Mouse (Mus musculus) midbrain, postnatal 0 days (tissue): ENCODE results near the gene Slx4ip. TPM values are rescaled to one million over a fixed set of nuclear protein-coding genes. Genes with fewer than 3 reads are reported as not detected.

Experiments
- ATAC-seq: fragments of 200-750 bp; cut with Nextera tagmentation; 2 replicates; pipeline ENCODE4 v1.8.0; 2017; ENCODE audit warnings: moderate number of reproducible peaks, mild to moderate bottlenecking, moderate TSS enrichment, moderate library complexity; ENCODE audit not compliant: low FRiP score
- DNase-seq: peaks from one replicate; pipeline ENCODE4 v3.0.0-alpha.2; 2015; ENCODE audit warnings: low spot score
- H3K27ac ChIP-seq: fragments of 300-500 bp; sonication (generic); 2 replicates; pipeline ENCODE4 v1.5.1; 2014; ENCODE audit warnings: low read depth, mild to moderate bottlenecking, low read length, mixed read lengths
- H3K27me3 ChIP-seq: fragments of 300-500 bp; sonication (generic); 2 replicates; pipeline ENCODE4 v1.6.1; 2014; ENCODE audit warnings: low read length, control low read depth, mixed read lengths; ENCODE audit not compliant: insufficient read depth
- H3K36me3 ChIP-seq: fragments of 300-500 bp; sonication (generic); 2 replicates; pipeline ENCODE4 v1.6.1; 2014; ENCODE audit warnings: low read length, control low read depth, mixed read lengths; ENCODE audit not compliant: insufficient read depth
- H3K4me1 ChIP-seq: fragments of 300-500 bp; sonication (generic); 2 replicates; pipeline ENCODE4 v1.6.1; 2014; ENCODE audit warnings: mild to moderate bottlenecking, control low read depth, antibody characterized with exemption, low read length, mixed read lengths; ENCODE audit not compliant: insufficient read depth
- H3K4me2 ChIP-seq: fragments of 300-500 bp; sonication (generic); 2 replicates; pipeline ENCODE4 v1.6.1; 2014; ENCODE audit warnings: low read depth, mild to moderate bottlenecking, low read length, mixed read lengths; ENCODE audit not compliant: poor library complexity, severe bottlenecking
- H3K4me3 ChIP-seq: fragments of 300-500 bp; sonication (generic); 2 replicates; pipeline ENCODE4 v1.5.1; 2014; ENCODE audit warnings: low read depth, mild to moderate bottlenecking, low read length, moderate library complexity
- H3K9ac ChIP-seq: fragments of 300-500 bp; sonication (generic); replicated peaks from 2 replicates; pipeline ENCODE4 v1.6.1; 2014; ENCODE audit warnings: mild to moderate bottlenecking, low read length, moderate library complexity, mixed read lengths; ENCODE audit not compliant: poor library complexity, severe bottlenecking
- H3K9me3 ChIP-seq: fragments of 300-500 bp; sonication (generic); 2 replicates; pipeline ENCODE4 v1.6.1; 2016; ENCODE audit warnings: low read length, control low read depth
- CTCF ChIP-seq: IDR thresholded peaks from 2 replicates; pipeline ENCODE4 v1.5.1; 2016; ENCODE audit warnings: antibody characterized with exemption, mild to moderate bottlenecking
- WGBS: fragments of 180-500 bp; shearing (Covaris S2); extraction: QIAGEN DNeasy Blood & Tissue Kit; methylation state at CpG from one replicate; pipeline ENCODE4 v1.1.7; 2014; 5-methylcytosine and 5-hydroxymethylcytosine counted together
- polyA plus RNA-seq: library from polyadenylated mRNA; unstranded; fragments of >200 nt; fragmentation: Nextera tagmentation; extraction: Ambion mirVana; gene quantifications from 2 replicates; pipeline ENCODE4 v1.2.1, GENCODE M21; 2015
- total RNA-seq: library from RNA; depleted of rRNA; stranded (reverse); fragments of >200 nt; gene quantifications from 2 replicates; pipeline ENCODE4 v1.2.3, GENCODE M21; 2014; rRNA removed

Gene Slx4ip
- total and polyA plus RNA-seq, 2 experiments from 2014 or later = 8.5 to 9.7 TPM

DNA sequence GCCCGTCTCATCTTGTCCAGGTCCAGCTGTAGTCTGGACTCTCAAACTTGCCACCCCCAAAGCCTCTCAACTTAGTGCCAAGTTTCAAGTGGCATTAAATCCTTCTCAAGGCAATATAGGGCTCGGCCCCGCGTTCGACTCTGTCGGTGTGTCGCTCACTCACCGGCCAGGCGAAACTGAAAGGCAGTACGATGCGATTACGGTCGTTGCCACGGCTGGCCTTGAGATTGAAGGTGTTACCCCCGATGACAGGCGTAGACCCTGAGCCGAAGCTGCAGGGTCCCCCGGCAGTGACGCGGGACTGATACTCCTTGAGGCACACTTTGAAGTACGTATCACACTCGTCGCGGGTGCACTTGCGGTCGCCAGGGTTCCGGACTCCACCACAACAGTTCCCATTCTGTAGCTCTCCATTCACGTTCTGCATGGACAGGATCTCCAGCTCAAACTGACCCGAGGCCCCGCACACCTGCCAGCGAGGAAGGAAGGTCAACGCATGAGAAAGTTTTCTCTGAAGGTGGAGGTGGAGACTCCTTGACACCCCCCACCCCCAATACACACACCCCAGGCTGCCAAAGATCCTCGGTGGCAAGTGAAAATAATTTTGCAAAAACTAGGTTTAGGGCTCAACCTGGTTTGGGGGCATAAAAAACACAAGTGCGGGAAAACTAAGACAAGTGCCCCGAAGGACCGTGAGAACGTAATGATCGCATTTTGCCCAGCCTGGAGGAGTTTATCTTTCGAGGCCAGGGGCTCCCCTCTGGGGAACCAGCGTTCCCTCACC, 224.4 kb downstream of the Slx4ip start:
- Histone ChIP-seq H3K9me3 (no peaks in the 10 kb centered on the region), H3K9ac (peak overlapping the region; percentile 62), H3K36me3 (no peaks in the 10 kb centered on the region), H3K4me3 (peak overlapping the region; percentile 64), H3K27ac (0 out of 2 replicates have a peak overlapping the region, but pooled peaks have one; percentile 51), H3K4me1 (no peaks in the 10 kb centered on the region; the same call in 1 of the 2 replicates), H3K27me3 (no peaks in the 10 kb centered on the region), H3K4me2 (peak overlapping the region; percentile 99)
- ATAC-seq (no peak), DNase-seq (no peak)
- under 1% methylated on average over 40 of the region's 40 CpGs for WGBS
- TF ChIP-seq CTCF = no peak

DNA sequence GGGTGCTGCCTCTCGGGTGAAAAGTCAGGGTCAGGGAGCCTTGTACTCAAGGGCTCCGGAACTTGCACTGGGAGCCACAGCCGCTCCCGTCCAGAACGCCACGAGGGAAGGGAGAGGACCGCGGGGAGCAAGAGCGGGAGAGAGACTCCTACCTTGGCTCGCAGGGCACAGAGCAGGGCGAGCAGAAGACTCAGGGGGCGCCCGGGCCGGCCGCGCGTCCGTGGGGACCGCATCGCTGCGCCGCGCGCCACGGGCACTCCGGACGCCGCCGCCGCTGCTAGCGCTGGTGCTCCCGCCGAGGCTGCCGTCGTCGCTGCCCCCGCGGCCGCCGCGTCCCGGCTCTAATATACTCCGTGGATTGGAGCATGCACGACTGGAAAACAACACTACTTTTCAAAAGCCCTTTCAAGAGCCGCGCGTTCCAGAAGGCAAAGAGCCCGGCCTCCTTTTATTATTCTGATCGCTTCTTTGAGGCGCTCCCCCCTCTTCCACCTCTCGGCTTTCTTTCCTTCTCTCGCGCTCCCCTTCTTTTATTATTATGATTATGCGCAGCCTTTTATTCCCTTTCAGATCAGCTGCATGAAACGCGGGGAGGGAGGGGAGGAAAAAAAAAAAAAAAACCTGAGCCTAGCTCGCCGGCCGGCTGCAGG, 225.1 kb downstream of the Slx4ip start, which contains the start of gene Jag1:
Jag1 (minus strand) TSS at position 620 of the 650 bp plus-strand sequence.
- TF ChIP-seq CTCF = no peak
- ATAC-seq (no peak), DNase-seq (peak; percentile 46)
- Histone ChIP-seq H3K36me3 (no peaks in the 10 kb centered on the region), H3K27me3 (no peaks in the 10 kb centered on the region), H3K9ac (peak within 1 kb of the TSS; percentile 62), H3K4me1 (no peaks in the 10 kb centered on the region; the same call in 1 of the 2 replicates), H3K4me2 (peak within 1 kb of the TSS; percentile 99), H3K4me3 (peak within 1 kb of the TSS; percentile 64), H3K9me3 (no peaks in the 10 kb centered on the region), H3K27ac (peak within 1 kb of the TSS; percentile 71)
- WGBS = 1% methylated on average over 29 of the region's 59 CpGs

DNA sequence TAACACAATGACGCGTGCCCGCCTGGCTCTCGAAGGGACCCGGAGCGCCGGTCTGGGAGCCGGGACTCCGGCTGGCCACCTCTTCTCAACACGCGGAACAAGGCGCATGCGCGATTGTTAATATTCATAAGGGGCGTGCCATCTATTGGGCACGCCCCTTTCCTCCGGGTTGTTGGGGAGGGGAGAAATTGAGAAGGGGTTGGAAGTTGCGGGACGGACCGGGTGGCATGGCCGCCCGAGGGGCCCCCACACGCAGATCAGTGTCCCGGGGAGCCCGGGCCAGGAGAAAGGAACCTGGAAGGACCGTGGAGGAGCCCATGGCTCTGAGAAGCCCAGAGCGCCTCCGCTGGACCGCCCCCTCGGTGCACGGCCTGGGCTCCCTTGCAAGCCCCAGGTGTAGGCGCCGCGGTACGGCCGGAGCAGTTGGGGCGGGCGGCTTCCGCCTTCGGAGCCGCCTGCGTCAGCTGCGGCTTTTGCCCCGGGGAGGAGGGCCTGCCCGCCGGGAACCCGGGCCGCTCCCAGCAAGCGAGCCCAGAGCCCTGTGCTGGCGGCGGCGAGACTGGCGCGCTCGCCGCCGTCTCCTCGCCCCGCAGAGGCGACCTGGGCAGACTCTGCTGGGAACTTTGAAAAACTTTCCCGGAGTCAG, 225.8 kb downstream of the Slx4ip start:
- peak overlapping the region; percentile 71 for H3K27ac ChIP-seq
- no peaks in the 10 kb centered on the region for H3K9me3 ChIP-seq
- H3K4me2 ChIP-seq = peak overlapping the region; percentile 99
- H3K27me3 ChIP-seq = no peaks in the 10 kb centered on the region
- under 1% methylated on average over 52 of the region's 61 CpGs for WGBS
- H3K9ac ChIP-seq = peak overlapping the region; percentile 62
- peak; percentile 71 for ATAC-seq
- H3K4me1 ChIP-seq = no peaks in the 10 kb centered on the region; the same call in 1 of the 2 replicates
- peak overlapping the region; percentile 64 for H3K4me3 ChIP-seq
- DNase-seq = peak; percentile 97
- no peaks in the 10 kb centered on the region for H3K36me3 ChIP-seq
- no peak for TF ChIP-seq CTCF

DNA sequence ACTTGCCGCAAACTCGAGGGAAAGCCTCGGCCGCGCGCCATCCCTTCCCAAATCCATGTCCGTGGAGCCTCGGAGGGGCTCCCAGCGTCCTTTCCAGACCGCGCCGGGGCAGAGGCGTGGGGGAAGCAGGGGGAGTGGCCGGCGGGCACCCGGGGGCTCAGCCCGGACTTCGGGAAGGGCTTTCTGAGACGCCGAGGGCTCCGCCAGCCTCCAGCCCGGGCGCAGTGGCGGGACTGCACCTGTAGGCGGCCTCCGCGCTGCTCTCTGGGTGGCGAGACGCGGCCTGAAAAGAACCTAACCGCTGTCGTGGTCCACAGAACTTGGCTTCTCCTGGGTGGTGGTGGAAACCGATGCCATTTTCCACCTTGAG, 226.3 kb downstream of the Slx4ip start:
- WGBS = under 1% methylated on average over 28 of the region's 33 CpGs
- Histone ChIP-seq H3K4me2 (peak overlapping the region; percentile 99), H3K27me3 (no peaks in the 10 kb centered on the region), H3K27ac (peak overlapping the region; percentile 71), H3K4me1 (no peaks in the 10 kb centered on the region; the same call in 1 of the 2 replicates), H3K36me3 (no peaks in the 10 kb centered on the region), H3K4me3 (peak overlapping the region; percentile 64), H3K9me3 (no peaks in the 10 kb centered on the region), H3K9ac (peak overlapping the region; percentile 62)
- TF ChIP-seq CTCF = peak; percentile 79
- peak; percentile 71 for ATAC-seq
- peak; percentile 82 for DNase-seq

Other genes with a start within 250 kb of the Slx4ip start
- gene Snap25, start 177.8 kb upstream of the Slx4ip start, total RNA-seq = 209 and 253 TPM in 2 replicates
- gene Snap25, start 177.8 kb upstream of the Slx4ip start, polyA plus RNA-seq = 293 and 327 TPM in 2 replicates
- gene AL731706.2, start 5.5 kb upstream of the Slx4ip start, total RNA-seq = not detected in 2 replicates
- 4.3 and 7.9 TPM in 2 replicates for gene AL731706.2, start 5.5 kb upstream of the Slx4ip start, polyA plus RNA-seq
- gene AL731706.1, start 171 bp downstream of the Slx4ip start, total RNA-seq = 3.3 TPM in 1 of 2 replicates, not detected in the other
- gene AL731706.1, start 171 bp downstream of the Slx4ip start, polyA plus RNA-seq = 12.6 and 13.0 TPM in 2 replicates
- gene Mkks, start 171 bp downstream of the Slx4ip start, total RNA-seq = 6.9 and 13.6 TPM in 2 replicates
- 6.4 and 6.7 TPM in 2 replicates for gene Mkks, start 171 bp downstream of the Slx4ip start, polyA plus RNA-seq
- 8.7 and 10.1 TPM in 2 replicates for gene Jag1, start 225.4 kb downstream of the Slx4ip start, total RNA-seq
- 4.3 and 4.4 TPM in 2 replicates for gene Jag1, start 225.4 kb downstream of the Slx4ip start, polyA plus RNA-seq